Mouse (Mus musculus) limb, embryonic 12.5 days (tissue): Measurements from ENCODE around the gene Cdca4. TPM values are rescaled to one million over a fixed set of nuclear protein-coding genes. Genes with fewer than 3 reads are reported as not detected.

Source experiments
- ATAC-seq: fragments of 200-750 bp; cut with Nextera tagmentation; 2 replicates; pipeline ENCODE4 v1.8.0; 2017; ENCODE audit warnings: low read depth, moderate TSS enrichment; ENCODE audit not compliant: insufficient number of reproducible peaks, insufficient read depth, low FRiP score, low TSS enrichment
- H3K27ac ChIP-seq: fragments of 300-500 bp; sonication (generic); 2 replicates; pipeline ENCODE4 v1.5.1; 2016; ENCODE audit warnings: mild to moderate bottlenecking, moderate library complexity
- H3K27me3 ChIP-seq: fragments of 300-500 bp; sonication (generic); 2 replicates; pipeline ENCODE4 v1.6.1; 2016; ENCODE audit warnings: mild to moderate bottlenecking, moderate library complexity
- H3K36me3 ChIP-seq: fragments of 300-500 bp; sonication (generic); 2 replicates; pipeline ENCODE4 v1.6.1; 2016; ENCODE audit warnings: mild to moderate bottlenecking, moderate library complexity
- H3K4me1 ChIP-seq: fragments of 300-500 bp; sonication (generic); replicated peaks from 2 replicates; pipeline ENCODE4 v1.6.1; 2016
- H3K4me2 ChIP-seq: fragments of 300-500 bp; sonication (generic); 2 replicates; pipeline ENCODE4 v1.6.1; 2016; ENCODE audit warnings: mild to moderate bottlenecking, moderate library complexity
- H3K4me3 ChIP-seq: fragments of 300-500 bp; sonication (generic); replicated peaks from 2 replicates; pipeline ENCODE4 v1.5.1; 2016; ENCODE audit warnings: mild to moderate bottlenecking
- H3K9ac ChIP-seq: fragments of 300-500 bp; sonication (generic); replicated peaks from 2 replicates; pipeline ENCODE4 v1.6.1; 2016; ENCODE audit warnings: mild to moderate bottlenecking, moderate library complexity
- H3K9me3 ChIP-seq: fragments of 300-500 bp; sonication (generic); 2 replicates; pipeline ENCODE4 v1.6.1; 2016; ENCODE audit warnings: mild to moderate bottlenecking, moderate library complexity
- WGBS: fragments of 180-500 bp; shearing (Covaris S2); methylation state at CpG from one replicate; pipeline ENCODE4 v1.1.7; 2016; 5-methylcytosine and 5-hydroxymethylcytosine counted together
- polyA plus RNA-seq: library from polyadenylated mRNA; unstranded; fragments of >200 nt; fragmentation: Nextera tagmentation; extraction: Ambion mirVana; gene quantifications from 2 replicates; pipeline ENCODE4 v1.2.1, GENCODE M21; 2016

Cdca4 gene
- polyA plus RNA-seq, 1 experiment from 2014 or later, result 166 TPM

- Histone ChIP-seq H3K4me1 (peaks cover 47% of the 10 kb centered on the region), H3K27ac (no peak overlapping the region), H3K27me3 (peaks cover 64% of the 10 kb centered on the region), H3K9ac (no peak overlapping the region), H3K9me3 (no peaks in the 10 kb centered on the region), H3K36me3 (no peaks in the 10 kb centered on the region), H3K4me2 (no peak overlapping the region), H3K4me3 (no peak overlapping the region)
- ATAC-seq, result no peak
- WGBS, result 55% methylated on average over 15 of the region's 15 CpGs
Measured at GRCm38 (mm10) chr12:112797672-112798331, 31.4 kb downstream of the Cdca4 start.

DNA sequence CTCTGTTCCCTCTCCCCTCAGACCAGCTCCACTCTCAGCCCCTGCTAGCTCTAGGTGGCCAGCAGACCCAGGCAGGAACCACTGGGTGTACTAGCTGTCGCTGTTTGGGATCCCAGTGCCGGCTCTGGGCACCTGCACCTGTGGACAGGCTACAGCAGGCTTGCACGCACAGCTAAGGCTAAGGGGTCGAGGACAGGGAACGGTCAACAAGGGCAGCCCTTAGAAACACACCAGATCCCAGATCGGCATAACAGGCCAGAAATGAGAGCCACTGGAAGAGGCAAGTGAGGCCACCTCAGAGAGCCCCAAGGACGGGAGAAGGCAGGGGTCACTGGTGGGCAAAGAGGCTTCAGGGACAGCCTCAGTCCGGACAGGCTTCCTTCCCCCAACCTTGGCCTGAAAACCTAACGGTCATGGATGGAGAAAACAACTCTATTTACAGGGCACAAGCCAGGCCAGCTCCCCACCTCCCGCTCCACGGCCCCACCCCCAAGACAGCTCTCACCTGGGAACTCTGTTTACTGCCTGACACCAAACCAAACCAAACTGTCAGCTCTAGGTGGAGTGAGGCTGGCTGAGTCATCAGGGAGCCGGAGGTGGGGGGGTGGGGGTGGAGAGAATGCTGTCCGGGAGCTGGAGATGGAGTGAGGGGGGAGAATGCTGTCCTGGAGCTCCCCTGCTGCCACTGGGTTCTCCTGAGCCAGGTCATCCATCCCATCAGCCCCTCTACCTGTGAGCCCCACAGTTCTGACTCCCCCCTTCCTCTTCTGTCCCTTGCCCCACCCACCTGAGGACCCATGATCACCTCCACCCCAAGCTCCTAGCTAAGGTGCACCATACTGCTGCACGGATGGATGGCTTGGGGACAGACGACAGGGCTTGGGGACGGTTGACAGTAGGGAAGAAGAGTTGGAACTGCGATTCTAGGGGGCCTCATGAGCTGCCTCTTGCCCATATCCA, 32.4 kb downstream of the Cdca4 start:
- peaks cover 54% of the 10 kb centered on the region for H3K27me3 ChIP-seq
- H3K9ac ChIP-seq, result no peak overlapping the region
- no peaks in the 10 kb centered on the region for H3K9me3 ChIP-seq
- H3K4me2 ChIP-seq, result no peak overlapping the region
- no peak overlapping the region for H3K4me3 ChIP-seq
- H3K27ac ChIP-seq, result no peak overlapping the region
- peaks cover 37% of the 10 kb centered on the region for H3K4me1 ChIP-seq
- WGBS, result 39% methylated on average over 17 of the region's 17 CpGs
- H3K36me3 ChIP-seq, result no peaks in the 10 kb centered on the region
- ATAC-seq, result no peak

- Histone ChIP-seq H3K4me3 (no peak overlapping the region), H3K4me2 (no peak overlapping the region)
- ATAC-seq, result no peak
Measured at GRCm38 (mm10) chr12:112795466-112796104, 33.6 kb downstream of the Cdca4 start.

DNA sequence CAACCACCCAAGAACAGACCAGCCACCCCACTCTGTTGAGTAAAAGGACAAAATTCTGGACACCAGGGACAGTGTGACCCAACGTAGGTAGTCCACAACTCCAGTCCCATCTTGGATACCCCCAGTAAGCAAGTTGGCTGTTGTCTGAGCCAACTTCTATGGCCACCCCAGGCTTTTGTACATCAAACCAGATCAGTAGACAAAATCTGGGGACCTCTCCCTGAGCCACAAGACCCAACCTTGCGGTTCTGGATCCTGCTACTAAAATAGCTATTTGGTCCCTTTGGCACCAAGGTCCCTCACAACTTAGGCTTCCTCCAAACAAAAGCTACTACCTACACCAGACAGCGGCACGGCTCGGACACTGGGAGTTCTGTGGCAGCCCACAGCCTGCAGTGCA, 34.2 kb downstream of the Cdca4 start:
- Histone ChIP-seq H3K9me3 (no peaks in the 10 kb centered on the region), H3K9ac (no peak overlapping the region), H3K27ac (no peak overlapping the region), H3K36me3 (no peaks in the 10 kb centered on the region), H3K4me2 (no peak overlapping the region), H3K4me3 (no peak overlapping the region), H3K4me1 (peaks cover 38% of the 10 kb centered on the region), H3K27me3 (peaks cover 37% of the 10 kb centered on the region)
- 81% methylated on average over 5 of the region's 5 CpGs for WGBS
- ATAC-seq, result no peak

More at GRCm38 (mm10) chr12:112795466-112796104, 33.6 kb downstream of the Cdca4 start:
- H3K4me1 ChIP-seq, result peaks cover 36% of the 10 kb centered on the region
- no peaks in the 10 kb centered on the region for H3K9me3 ChIP-seq
- H3K9ac ChIP-seq, result no peak overlapping the region
- H3K36me3 ChIP-seq, result no peaks in the 10 kb centered on the region
- WGBS, result 68% methylated on average over 18 of the region's 18 CpGs
- H3K27me3 ChIP-seq, result peaks cover 42% of the 10 kb centered on the region
- H3K27ac ChIP-seq, result no peak overlapping the region

GRCm38 (mm10) chr12:112794356-112794816, 34.8 kb downstream of the Cdca4 start:
- H3K4me1 ChIP-seq, result peaks cover 38% of the 10 kb centered on the region

GRCm38 (mm10) chr12:112793601-112794355, 35.4 kb downstream of the Cdca4 start:
- Histone ChIP-seq H3K4me3 (no peak overlapping the region), H3K4me1 (peaks cover 38% of the 10 kb centered on the region), H3K4me2 (no peak overlapping the region), H3K9ac (no peak overlapping the region), H3K27ac (no peak overlapping the region), H3K36me3 (no peaks in the 10 kb centered on the region), H3K9me3 (no peaks in the 10 kb centered on the region), H3K27me3 (peaks cover 26% of the 10 kb centered on the region)
- no peak for ATAC-seq
- WGBS, result 72% methylated on average over 13 of the region's 13 CpGs

More at GRCm38 (mm10) chr12:112794356-112794816, 34.8 kb downstream of the Cdca4 start:
- Histone ChIP-seq H3K4me2 (no peak overlapping the region), H3K36me3 (no peaks in the 10 kb centered on the region), H3K4me3 (no peak overlapping the region), H3K27me3 (peaks cover 32% of the 10 kb centered on the region), H3K9ac (no peak overlapping the region), H3K9me3 (no peaks in the 10 kb centered on the region), H3K27ac (no peak overlapping the region)
- 28% methylated on average over 7 of the region's 7 CpGs for WGBS
- no peak for ATAC-seq

GRCm38 (mm10) chr12:112791026-112791425, 38.2 kb downstream of the Cdca4 start:
- H3K4me1 ChIP-seq, result peaks cover 23% of the 10 kb centered on the region
- H3K4me2 ChIP-seq, result no peak overlapping the region
- no peak overlapping the region for H3K9ac ChIP-seq
- no peak overlapping the region for H3K4me3 ChIP-seq
- ATAC-seq, result no peak
- no peaks in the 10 kb centered on the region for H3K9me3 ChIP-seq
- H3K36me3 ChIP-seq, result no peaks in the 10 kb centered on the region
- no peak overlapping the region for H3K27ac ChIP-seq
- peaks cover 5% of the 10 kb centered on the region for H3K27me3 ChIP-seq
- 65% methylated on average over 8 of the region's 8 CpGs for WGBS

DNA sequence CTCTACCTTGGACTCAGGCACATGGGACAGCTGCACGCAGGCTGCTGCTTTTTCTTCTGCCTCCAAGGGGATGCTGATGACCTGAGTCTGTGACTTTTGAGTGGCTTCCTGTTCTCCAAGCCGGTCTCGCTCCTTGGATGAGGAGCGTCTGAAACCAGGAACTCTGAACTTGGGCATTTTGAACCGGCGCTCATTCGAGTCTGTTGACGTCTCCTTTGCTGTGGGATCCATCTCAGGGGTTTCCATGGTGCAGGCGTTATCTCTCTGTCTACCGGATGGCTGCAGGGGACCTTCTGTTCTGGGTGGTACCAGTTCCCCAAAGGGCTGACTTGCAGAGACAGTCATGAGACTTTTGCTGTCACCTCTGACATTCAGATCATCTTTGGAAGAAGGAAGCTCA, 54.7 kb downstream of the Cdca4 start:
- no peak overlapping the region for H3K4me3 ChIP-seq
- no peaks in the 10 kb centered on the region for H3K4me1 ChIP-seq
- WGBS, result 97% methylated on average over 10 of the region's 10 CpGs
- no peak overlapping the region for H3K9ac ChIP-seq
- H3K9me3 ChIP-seq, result peaks cover 12% of the 10 kb centered on the region; the same call in 1 of the 2 replicates
- H3K4me2 ChIP-seq, result no peak overlapping the region
- ATAC-seq, result no peak
- no peak overlapping the region for H3K27ac ChIP-seq
- no peaks in the 10 kb centered on the region; the same call in 1 of the 2 replicates for H3K27me3 ChIP-seq
- no peaks in the 10 kb centered on the region for H3K36me3 ChIP-seq

- H3K9me3 ChIP-seq, result peaks cover 12% of the 10 kb centered on the region; the same call in 1 of the 2 replicates
- ATAC-seq, result no peak
- H3K27ac ChIP-seq, result no peak overlapping the region
- H3K27me3 ChIP-seq, result no peaks in the 10 kb centered on the region; the same call in 1 of the 2 replicates
- H3K9ac ChIP-seq, result no peak overlapping the region
- no peaks in the 10 kb centered on the region for H3K36me3 ChIP-seq
- H3K4me2 ChIP-seq, result no peak overlapping the region
- WGBS, result 74% methylated on average over 6 of the region's 6 CpGs
- H3K4me3 ChIP-seq, result no peak overlapping the region
- no peaks in the 10 kb centered on the region for H3K4me1 ChIP-seq
Measured at GRCm38 (mm10) chr12:112774026-112774425, 55.2 kb downstream of the Cdca4 start.

GRCm38 (mm10) chr12:112773366-112773765, 55.9 kb downstream of the Cdca4 start:
- H3K4me2 ChIP-seq, result no peak overlapping the region
- H3K27ac ChIP-seq, result no peak overlapping the region
- 48% methylated on average over 9 of the region's 9 CpGs for WGBS

More at GRCm38 (mm10) chr12:112773366-112773765, 55.9 kb downstream of the Cdca4 start:
- H3K36me3 ChIP-seq, result no peaks in the 10 kb centered on the region
- no peaks in the 10 kb centered on the region for H3K4me1 ChIP-seq
- no peak for ATAC-seq
- no peak overlapping the region for H3K9ac ChIP-seq
- H3K27me3 ChIP-seq, result no peaks in the 10 kb centered on the region; the same call in 1 of the 2 replicates
- no peak overlapping the region for H3K4me3 ChIP-seq
- peaks cover 12% of the 10 kb centered on the region; the same call in 1 of the 2 replicates for H3K9me3 ChIP-seq
